Mouse (Mus musculus) C2C12 (cell line): ENCODE results near the gene Zkscan16.

ENCODE experiments used
- CEBPB ChIP-seq: IDR thresholded peaks from one replicate; pipeline ENCODE4 v1.6.1; 2011; ENCODE audit warnings: low read depth, mild to moderate bottlenecking, control low read depth, moderate library complexity
- CTCF ChIP-seq: IDR thresholded peaks from one replicate; pipeline ENCODE4 v1.5.1; 2011; ENCODE audit not compliant: control insufficient read depth, insufficient read depth, insufficient read length
- USF1 ChIP-seq: IDR thresholded peaks from one replicate; pipeline ENCODE4 v1.6.1; 2011; ENCODE audit warnings: low read depth, mild to moderate bottlenecking, control low read depth, moderate library complexity

- TF ChIP-seq CTCF: no peak
- no peak for TF ChIP-seq USF1
- no peak for TF ChIP-seq CEBPB
Measured at GRCm38 (mm10) chr4:58932541-58932940, 10.9 kb upstream of the Zkscan16 start.
